Mouse (Mus musculus) small intestine, adult 2 months (tissue): ENCODE results near the gene Nppb.
A peak's percentile ranks its signal among the peaks of the same experiment; 100 is the strongest.

Experiments
- CTCF ChIP-seq: fragments of 200-500 bp; IDR thresholded peaks from 2 replicates; pipeline ENCODE4 v1.5.1; 2012; ENCODE audit warnings: low read depth, mild to moderate bottlenecking, control low read depth, inconsistent platforms, low read length, moderate library complexity, mixed read lengths; ENCODE audit not compliant: insufficient replicate concordance, insufficient read length; ENCODE audit errors: extremely low read depth
- POLR2A ChIP-seq: fragments of 200-500 bp; IDR thresholded peaks from 2 replicates; pipeline ENCODE4 v1.6.1; 2012; ENCODE audit warnings: low read depth, mild to moderate bottlenecking, control low read depth, inconsistent platforms, low read length, moderate library complexity

- no peak for TF ChIP-seq POLR2A
- TF ChIP-seq CTCF: peak; percentile 65; the same call in 1 of the 2 replicates
Measured at GRCm38 (mm10) chr4:147959881-147960831, 25.4 kb upstream of the Nppb start.
